Mouse (Mus musculus): ENCODE results near the gene Tmem191c.

Tmem191c gene

DNA sequence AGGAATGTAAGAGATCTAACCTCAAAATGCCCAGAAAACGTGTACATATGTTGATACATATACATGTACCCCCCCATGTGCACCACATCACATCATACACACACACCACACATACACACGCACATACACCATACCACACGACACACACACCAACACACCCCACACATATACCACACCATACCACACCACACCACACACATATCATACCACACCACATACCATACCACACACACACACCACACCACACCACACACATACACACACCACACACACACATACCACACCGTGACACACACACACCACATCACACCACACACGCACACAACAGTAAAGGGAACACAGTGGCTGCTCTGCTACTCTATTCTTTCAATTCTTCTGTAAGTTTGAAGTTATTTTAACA, 56.0 kb downstream of the Tmem191c start:
- no peak for DNase-seq
